Mouse (Mus musculus): ENCODE measurements around the gene Slc43a3.
"Not testable (repeated sequence)": the region's sequence is repeated elsewhere in the genome, so short reads cannot be mapped to it uniquely, and the experiment has no call there.

Slc43a3 gene

DNA sequence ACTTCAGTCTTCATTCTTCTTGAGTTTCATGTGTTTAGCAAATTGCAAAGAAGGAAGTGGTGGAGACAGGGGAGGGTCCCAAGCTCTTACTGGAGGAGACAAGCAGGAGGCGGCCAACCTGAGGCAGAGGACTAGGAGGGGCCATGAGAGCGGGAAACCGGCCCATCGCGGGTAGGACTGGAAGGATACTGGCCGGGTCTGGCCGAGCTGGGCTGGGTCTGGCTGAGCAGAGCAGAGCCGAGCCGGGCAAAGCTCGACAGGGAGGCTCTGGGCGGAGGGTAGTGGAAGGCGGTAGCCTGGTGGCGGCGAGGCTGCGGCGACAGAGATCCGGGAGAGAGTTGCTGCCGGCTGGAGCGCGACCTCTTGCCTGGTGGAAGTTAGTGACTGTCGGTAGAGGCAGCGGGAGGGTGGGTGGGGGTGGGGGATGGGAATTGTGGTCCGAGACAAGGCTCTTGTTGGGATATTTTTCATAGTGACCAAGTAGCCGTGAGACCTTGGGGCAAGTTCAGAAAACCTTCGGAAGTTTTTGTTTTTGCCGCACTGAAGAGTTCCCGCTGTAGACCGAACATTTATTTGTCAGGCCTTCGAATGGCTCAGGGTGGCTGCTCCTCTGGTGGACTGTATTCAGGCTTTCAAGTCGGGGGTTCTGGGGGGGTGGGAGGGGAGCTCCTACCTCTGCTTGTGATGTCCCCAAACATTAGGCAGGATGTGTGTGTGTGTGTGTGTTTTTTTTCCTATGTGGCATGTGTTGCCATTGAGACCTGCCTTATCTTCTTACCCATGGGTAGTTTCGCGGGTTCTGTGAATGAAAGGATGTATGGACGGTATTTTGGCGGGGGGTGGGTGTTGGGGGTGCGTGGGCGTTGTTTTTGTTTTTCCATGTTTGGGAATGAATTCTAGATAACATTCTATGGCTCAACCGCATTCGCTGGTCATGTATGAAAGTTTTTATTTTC, at the start of gene Slc43a3:
TSS of gene Slc43a3 (plus strand) at position 106 of the 956 bp plus-strand sequence.
- DNase-seq, result peak; percentile 3

DNA sequence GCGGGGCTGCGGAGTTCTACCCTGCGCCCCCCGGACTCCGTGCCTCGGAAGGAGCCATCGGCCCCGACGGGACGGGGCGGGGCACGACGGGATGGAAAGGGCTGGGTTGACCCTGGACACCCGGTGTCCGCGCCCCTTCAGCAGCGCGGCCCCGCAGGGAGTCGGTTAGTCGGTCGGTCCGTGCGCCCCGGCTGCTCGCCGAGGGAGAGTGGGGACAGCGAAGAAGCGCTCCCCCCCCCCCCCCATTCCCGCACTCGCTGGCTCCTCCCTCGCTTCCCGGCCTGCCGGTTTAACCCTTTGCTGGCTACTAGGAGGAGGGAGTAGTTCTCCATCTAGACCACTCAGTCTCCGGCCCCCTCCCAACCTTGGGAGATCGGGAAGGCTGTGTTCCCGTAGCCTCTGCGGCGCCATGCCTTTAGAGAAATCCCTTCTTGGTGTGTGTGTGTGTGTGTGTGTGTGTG, 49.5 kb upstream of the Slc43a3 start:
- DNase-seq, result no peak

DNA sequence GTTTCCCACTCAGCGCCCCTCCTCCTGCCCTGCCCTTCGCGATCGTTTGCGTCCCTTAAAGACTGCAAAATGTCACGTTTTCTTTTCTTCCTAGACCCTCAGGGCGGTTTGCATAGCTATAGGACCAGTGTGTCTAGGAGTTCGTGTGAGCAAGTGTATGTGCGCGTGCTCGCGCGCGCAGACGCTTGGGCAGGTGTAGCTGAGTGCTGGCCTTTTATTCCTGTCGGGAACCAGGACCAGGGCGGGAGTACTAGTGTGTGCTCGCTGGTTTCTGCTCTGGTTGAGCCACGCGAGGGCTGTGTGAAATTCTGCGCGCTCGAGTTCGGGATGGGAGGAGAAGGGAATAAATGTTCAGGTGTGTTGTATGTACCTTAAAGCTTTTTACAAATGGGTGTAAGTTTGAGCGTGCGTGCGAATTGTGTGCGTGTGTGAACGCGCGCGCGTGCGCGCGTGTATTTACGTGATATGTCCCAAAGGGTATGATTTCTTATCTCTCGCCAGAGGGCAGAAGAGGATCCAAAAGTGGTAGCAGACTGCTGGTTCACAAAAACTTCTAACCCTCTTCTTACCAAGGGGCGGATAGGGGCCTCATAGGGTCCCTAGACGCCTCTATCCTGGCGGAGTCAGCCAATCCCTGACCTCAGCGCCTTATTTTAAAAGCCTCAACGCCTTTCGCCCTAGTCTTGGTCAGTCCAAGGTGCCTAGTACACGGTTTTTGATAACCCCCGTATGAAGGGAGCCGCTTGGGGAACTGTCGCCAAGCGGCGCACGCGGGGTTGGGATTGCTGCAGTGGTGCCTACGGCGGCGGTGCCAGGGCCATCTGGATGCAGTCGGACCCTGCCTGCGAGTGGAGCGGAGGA, 48.7 kb upstream of the Slc43a3 start:
- no peak for DNase-seq

DNA sequence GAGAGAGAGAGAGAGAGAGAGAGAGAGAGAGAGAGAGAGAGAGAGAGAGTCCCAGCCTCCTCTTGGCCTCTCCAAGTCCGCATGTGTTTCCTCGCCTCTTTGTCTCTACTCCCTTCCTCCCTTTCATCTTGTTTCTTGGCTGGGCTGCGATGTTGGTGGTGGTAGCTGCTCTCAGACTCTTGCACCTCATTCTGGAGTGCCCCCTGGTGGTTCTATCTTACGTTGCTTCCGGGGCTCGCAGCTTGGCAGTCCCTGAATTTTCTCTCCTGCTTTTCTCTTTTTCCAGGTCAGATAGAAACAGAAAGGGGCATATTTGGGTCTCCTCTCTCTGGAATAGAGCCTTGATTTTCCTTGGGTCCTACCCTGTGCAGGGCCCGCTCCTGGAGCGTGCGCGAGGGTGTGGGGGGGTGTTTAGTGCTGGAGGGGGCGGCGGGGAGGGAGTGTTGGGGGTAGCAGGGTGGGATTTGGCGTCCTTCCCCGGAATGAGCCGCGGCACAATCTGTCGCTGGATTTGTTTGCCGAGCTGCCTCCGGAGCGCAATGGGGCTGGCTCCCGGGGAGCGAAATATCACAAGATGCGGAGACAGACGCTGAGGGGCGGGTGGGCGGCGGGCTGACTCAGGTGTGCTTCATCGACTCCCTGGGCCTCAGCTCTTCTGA, 47.6 kb upstream of the Slc43a3 start:
- DNase-seq, result no peak

DNA sequence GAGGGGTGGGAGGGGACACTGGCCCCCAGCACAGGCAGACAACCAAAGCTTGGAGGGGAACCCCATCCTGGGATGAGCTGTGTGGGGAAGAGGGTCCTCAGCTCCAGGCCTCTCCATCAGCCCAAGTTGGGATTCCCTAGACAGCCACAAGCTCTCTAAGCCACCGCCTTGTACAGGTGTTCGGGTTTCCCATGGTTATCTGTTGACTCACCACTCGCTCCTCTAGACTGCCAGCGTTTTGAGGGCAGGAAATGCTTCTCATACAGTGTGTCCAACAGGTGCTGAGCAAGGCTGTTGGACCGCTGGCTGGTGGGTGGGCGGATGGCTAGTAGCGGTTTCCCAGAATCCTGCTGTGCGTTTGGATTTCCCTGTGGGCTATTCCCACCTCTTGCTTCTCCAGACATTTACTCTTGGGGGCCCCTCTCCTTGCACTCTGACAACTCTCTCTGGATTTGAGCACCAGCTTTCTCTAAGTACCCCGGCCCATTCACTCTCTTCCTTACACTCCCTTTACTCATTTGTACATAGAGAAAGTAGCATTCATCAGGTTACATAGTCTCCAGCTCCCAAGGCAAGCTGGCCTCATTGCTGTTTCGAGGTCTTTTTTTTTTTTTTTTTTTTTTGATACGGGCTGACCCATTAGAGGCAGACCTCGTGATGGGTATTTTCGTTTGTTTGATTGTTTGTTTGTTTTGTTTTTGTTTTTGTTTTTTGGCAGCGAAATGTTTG, 46.9 kb upstream of the Slc43a3 start:
- DNase-seq, result no peak

DNA sequence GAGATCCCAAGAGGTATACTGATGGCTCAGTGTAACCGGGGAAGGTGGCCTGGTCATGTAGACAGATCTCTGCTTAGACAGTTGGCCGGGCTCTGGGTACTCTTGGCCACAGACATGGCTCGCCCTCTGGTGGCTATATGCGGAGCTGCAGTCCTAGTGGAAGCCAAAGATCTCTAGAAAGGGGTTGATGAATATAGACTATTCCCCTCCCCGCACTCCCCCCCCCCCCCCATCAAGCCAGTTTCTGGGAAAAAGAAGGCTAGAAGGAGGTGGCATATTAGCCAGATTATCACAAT, 46.4 kb upstream of the Slc43a3 start:
- DNase-seq, result peak; percentile 65

DNA sequence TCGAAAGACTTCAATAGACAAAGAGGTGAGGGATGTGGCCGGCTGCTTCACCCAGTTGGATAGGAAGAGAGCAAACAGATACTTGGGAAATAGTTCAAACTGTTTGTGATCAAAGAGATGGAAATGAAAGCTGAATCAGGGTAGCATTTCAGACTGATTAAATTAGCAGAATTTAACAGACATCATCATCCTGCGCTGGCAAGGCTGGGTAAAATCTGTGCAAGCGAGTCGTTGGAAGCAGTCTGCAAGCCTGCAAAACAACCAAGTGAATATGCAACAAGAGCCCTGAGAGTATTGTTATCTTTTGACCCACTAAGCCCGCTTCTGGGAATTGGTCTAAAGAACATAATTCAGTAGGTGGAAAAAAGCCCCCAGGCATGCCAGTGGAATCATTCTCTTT, 43.0 kb upstream of the Slc43a3 start:
- no peak for DNase-seq

DNA sequence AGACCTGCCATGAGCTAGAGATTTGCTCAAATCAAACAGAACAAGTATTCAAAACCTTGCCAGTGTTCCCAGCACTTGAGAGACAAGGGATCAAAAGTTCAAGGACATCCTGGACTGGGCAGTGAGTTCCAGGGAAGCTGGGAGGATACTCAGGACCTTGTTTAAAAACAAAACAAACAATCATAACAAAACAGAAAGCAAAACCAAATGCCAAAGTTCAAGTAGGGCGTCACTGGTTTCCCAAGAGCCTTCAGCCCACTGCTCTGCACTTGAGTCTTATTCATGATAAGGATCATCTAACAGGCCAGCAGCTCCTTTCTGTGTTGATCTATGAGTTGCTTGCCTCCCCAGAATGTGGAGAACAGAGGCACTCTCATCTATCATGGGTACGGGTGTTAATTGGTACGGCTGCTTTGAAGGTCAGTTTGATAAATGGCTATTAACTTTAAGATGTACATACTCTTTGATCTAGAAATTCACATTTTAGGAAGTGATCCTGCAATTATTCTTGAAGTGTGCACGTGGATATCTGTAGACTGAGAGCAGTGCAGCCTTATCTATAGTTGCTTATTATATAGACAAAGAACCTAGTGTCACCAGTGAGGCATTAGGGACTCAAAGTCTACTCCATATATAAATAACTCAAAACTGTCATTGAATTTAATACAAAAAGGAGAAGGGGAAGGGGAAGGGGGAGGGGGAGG, 40.7 kb upstream of the Slc43a3 start:
- DNase-seq, result no peak

DNA sequence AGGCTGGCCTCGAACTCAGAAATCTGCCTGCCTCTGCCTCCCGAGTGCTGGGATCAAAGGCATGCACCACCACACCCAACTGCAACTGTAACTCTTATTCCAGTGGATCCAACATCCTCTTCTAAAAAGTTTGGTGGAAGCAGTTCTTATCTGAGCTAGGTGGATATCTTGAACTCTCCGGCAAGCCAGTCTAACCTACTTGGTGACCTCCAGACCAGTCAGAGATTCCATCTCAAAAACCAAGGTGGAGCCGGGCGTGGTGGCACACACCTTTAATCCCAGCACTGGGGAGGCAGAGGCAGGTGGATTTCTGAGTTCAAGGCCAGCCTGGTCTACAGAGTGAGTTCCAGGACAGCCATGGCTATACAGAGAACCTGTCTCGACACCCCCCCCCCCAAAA, 39.7 kb upstream of the Slc43a3 start:
- not testable (repeated sequence) for DNase-seq

DNA sequence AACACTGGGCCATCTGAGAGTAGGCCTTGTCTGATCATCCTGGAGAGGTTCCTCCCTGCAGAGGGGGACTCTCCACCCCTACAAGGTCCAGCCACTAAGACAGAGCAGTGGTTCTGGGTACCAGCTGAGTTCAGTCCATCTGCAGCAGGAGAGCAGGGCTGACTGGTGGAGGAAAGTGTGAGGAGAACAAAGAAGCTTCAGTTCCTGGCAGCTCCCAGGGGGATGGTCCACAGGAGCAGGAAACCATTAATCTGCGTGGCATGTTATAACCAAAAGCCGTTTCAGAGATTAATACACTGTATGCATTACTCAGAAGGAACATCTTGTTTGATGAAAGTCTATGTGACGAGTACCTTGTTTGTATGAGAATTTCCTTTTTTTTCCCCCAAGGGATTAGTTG, 23.7 kb upstream of the Slc43a3 start:
- DNase-seq, result no peak

DNA sequence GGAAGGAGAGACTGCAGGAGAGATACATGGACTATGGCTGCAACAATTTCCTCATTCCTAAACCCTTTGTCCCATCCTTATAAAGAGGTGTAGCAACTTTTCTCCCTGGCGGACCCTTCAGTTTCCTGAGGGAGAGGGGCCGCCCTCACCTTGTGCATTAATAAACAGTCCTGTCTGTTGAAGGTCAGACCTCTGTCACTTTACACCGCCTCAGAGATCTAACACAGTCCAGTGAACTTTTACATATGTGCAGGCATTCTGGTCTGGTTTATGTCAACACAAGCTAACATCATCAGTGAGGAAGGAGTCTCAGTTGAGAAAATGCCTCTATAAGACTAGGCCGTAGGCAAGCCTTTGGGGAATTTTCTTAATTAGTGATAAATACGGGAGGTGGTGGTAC, 22.5 kb upstream of the Slc43a3 start:
- no peak for DNase-seq

DNA sequence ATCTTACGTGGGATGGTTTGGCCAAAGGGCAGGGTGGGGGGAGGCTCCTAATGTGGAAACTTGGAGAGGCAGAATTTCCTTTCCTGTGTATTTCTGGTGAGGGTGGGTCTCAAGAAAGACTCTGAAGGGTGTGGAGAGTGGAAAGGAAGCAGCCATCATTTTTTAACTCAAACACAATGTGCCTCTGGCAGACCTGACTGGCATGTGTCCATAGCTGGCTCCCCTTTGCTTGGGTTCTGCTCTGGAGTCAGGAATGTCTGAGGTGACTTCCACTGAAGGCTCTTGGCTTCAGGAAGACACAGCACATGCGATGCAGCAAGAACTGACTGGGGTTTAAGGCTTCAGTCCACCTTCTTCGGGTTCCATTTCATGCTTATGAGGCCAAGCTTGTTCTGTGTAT, 21.0 kb upstream of the Slc43a3 start:
- no peak for DNase-seq

DNA sequence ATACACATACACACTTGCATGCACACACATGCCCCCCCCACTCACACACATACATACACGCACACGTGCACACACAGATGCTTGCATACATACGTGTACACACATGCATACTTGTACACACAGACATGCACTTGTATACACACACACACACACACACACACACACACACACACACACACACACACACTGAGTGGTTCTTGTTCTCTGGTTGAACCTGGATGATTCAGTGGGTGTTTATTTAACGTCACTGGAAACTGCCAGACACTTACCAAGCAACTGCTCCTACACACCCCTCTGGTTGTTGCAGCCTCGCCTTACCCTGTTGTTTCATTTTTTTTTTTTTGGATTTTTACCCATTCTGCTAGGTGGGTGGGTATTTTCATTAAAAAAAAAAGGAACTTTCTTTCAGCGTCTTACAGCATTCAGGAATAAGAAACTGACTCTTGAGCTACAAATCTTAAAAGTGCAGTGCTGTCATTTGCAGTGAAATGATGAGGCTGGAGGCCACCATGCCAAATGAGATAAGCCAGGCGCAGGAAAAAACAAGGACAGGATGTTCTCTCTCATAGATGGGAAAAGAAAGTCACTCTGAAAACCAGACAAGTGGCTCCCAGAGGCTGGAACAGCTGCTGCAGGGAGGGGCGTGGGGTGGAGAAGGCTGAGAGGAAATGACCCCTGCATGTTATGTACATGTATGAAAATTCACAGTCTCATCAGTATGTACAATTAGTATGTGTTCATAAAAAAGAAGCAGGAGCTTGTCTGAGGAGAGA, 19.6 kb upstream of the Slc43a3 start:
- no peak for DNase-seq

DNA sequence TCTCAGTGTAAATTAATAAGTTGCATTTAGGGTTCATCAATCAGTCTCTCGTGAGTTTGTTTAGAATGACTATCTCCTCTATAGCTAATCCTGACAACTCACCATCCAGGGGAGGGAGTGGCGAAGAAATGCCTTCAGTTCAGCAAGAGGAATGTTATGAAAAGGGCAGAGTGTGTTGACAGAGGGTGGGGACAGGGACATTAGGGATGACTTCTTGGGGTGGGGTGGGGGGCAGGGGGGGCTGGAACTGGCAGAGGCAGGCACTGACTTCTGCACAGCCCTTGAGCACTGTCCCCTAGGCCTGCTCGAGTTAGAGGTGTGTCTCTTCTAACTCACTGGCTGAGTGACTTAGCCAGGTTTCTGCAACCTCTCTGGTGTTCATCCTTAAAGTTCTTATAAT, 18.2 kb upstream of the Slc43a3 start:
- DNase-seq, result no peak

DNA sequence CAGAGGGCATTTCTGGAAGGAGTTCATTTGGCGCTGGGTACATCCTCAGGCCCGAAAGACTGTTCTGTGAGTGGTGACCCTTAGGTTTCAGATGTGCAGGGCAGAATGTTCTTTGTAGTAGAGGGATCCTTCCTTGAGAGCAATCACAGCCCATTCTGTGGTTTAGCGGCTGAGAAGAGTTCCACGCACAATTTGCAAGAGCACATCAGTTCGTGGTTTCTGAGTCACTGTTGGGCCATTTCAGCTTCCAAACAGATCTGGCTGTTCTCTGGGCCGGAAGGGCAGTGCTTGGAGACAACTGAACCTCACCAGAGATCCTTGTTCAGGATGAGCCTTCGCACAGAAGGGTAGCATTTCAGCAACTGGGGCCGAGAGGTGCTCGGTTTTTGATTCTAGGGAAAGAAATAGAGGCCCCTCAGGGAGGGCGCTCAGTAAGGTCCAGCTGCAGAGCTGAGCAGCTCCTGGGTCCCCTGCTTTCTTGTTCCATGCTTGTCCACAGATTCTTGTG, 16.7 kb upstream of the Slc43a3 start:
- DNase-seq, result no peak

DNA sequence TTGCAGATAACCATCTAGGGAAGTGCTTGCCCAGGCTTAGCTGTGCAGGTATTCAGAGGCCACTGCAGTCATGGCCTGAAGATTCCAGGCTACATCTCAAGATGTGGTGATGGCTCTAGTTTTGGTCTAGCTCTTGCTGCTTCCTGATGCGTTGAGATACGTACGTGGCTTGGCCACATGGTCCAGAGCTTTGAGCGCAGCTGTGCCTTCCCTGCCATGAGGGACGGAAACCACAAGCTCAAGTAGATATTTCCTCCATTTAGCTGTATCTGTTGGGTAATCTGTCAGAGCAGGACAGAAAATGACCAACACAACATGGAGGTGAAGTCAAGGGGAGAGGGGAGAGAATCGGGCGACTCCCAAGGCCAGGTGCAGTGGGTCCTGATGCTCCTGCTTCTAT, 6.2 kb upstream of the Slc43a3 start:
- DNase-seq, result no peak

DNA sequence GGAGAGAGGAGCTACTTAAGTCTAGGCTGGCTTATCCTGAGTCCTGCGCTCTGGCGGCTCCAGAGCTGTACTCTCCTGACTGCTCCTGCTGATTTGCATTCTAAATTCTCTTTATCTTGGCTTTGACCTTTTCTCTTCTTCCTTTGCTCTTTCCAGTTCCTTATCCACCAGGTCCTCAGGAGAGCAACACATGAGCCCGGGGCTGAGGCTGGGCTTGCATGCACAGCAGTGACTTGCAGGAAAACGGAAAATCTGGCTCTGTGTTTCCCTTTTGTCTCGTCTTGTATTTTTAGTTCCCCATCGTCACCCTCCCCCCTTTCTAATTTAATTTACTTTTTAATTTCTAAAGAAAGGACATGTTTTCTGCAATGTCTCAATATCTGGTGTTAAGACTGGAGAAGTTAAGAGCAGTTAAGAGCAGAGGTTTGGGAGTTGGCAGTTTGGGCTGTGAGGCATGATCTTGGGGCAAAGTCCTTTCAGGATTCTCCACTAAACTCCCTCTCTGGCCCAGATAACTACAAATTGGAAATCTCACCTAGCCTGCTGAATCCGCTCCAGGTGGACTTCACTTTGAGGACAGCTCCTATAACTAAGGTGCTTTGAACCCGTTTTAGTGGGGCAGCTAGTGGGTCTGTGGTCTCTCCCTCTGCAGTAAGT, 2.3 kb upstream of the Slc43a3 start:
- no peak for DNase-seq

DNA sequence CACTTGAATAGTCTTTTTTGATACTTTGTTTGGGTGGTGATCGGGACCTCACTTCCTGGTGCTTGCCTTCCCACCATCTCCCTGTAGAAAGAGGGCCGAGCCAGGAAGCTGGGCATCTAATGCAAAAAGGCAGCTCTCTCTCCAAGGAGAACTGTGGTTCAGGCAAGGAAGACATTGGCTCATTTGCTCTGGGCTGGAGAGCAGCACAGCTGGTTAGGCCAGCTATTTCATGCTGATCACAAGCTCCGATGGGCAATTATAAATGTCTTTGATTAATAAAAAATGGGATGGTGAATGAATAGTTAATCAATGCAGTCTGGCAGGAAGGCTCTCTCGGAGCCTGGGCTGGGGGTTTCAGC, 1.8 kb upstream of the Slc43a3 start:
- no peak for DNase-seq

DNA sequence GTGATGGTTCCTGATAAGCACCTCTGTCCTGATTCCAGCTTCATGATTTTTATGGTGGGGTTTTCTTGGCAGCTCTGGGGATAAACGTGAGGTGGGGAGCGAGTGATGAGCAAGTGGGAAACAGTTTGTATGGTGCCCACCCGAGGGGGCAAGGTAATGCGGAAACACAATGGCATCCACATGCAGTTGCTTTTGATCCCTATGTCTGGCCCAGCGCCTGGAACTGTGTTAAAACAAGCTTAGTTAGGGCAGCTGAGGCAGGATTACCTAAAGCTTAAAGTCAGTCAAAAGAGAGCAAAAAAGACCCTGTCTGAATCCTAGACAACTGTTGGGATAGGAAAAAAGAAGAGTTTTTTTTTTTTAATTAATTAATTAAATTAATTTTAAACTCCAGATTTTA, 1.3 kb upstream of the Slc43a3 start:
- no peak for DNase-seq

DNA sequence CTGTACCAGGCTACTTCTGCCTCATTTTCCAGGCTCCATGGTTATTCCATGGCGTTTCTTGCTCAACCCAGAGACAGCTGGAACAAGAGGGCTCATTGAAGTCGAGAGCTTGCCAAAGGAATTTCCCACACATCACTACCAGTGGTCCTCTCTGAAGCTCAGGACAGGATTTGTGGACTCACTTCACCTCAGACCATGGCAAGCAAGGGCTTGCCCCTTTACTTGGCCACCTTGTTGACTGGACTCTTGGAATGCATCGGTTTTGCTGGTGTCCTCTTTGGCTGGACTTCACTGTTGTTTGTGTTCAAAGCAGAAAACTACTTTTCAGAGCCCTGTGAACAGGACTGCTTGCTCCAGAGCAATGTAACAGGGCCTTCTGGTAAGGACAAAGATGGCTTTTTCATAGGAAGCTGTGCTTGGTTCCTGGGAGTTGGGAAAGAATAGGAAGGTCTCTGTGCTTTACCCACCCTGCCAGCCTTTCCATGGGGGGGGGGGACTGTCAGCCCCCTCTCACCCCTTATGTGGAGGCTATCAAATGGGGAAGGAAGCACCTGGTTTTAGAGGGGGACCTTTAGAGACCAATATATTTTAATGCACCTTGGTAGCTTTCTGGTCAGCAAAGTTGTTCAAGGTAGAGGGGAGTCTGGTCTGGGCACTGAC, 1.2 kb downstream of the Slc43a3 start:
- DNase-seq, result no peak
